9 mouse cellular contexts compared by ENCODE assay signal in genomic region chr2:122160680-122161079, GRCm38 (mm10). TPM values are rescaled to one million over a fixed set of nuclear protein-coding genes. Genes with fewer than 3 reads are reported as not detected.
A peak's percentile ranks its signal among the peaks of the same experiment; 100 is the strongest.
DNase-seq lines count a peak whose midpoint lies in the region; ATAC-seq lines count a peak whose summit lies in the region.
"Had no signal": no experiment of that assay in that cellular context is flagged by ENCODE, and none has a peak within 500 bp of the region (broad histone marks: within the 10 kb centered on the region; RNA-seq: fewer than 3 reads in every experiment).

Trim69 (plus strand) TSS chr2:122160700.

- no peaks in the 10 kb centered on the region for H3K9me3 ChIP-seq in heart, embryonic 12.5 days (replicated peaks)
- no peaks in the 10 kb centered on the region for H3K9me3 ChIP-seq in liver, embryonic 12.5 days (replicated peaks)
- H3K9me3 ChIP-seq in stomach, embryonic 15.5 days: no peaks in the 10 kb centered on the region
- H3K9me3 ChIP-seq: embryonic facial prominence, embryonic 15.5 days had no signal

- H3K4me1 ChIP-seq in heart, embryonic 12.5 days (replicated peaks): peaks cover 33% of the 10 kb centered on the region
- 0 out of 2 replicates have a peak, but pooled peaks cover 5% of the 10 kb centered on the region for H3K4me1 ChIP-seq in liver, embryonic 12.5 days
- peaks cover 6% of the 10 kb centered on the region; the same call in 1 of the 2 replicates for H3K4me1 ChIP-seq in stomach, embryonic 15.5 days

- peak; percentile 56 for ATAC-seq in CD4-positive, CD25-positive, alpha-beta regulatory T cell, adult 4 months
- ATAC-seq in heart, embryonic 12.5 days (ENCODE audit: insufficient number of reproducible peaks, low FRiP score): peak; percentile 41; the same call in 1 of the 2 replicates
- peak; percentile 57; the same call in 1 of the 2 replicates for ATAC-seq in liver, embryonic 12.5 days
- ATAC-seq in stomach, embryonic 15.5 days (ENCODE audit: insufficient read depth, low FRiP score, low read depth): peak; percentile 37; the same call in 1 of the 2 replicates

- WGBS in heart, embryonic 12.5 days: 43% methylated on average over 2 of the region's 2 CpGs
- WGBS in liver, embryonic 12.5 days (ENCODE audit: insufficient replicate concordance): 38% methylated on average over 2 of the region's 2 CpGs
- 39% methylated on average over 2 of the region's 2 CpGs for WGBS in stomach, embryonic 15.5 days

- H3K27me3 ChIP-seq in heart, embryonic 12.5 days (replicated peaks): no peaks in the 10 kb centered on the region
- H3K27me3 ChIP-seq in liver, embryonic 12.5 days (replicated peaks): no peaks in the 10 kb centered on the region
- H3K27me3 ChIP-seq in stomach, embryonic 15.5 days (replicated peaks): no peaks in the 10 kb centered on the region
- H3K27me3 ChIP-seq: embryonic facial prominence, embryonic 15.5 days had no signal

- H3K4me3 ChIP-seq in heart, embryonic 12.5 days: no peak within 1 kb of the TSS
- H3K4me3 ChIP-seq in liver, embryonic 12.5 days: no peak within 1 kb of the TSS
- no peak within 1 kb of the TSS for H3K4me3 ChIP-seq in stomach, embryonic 15.5 days (replicated peaks)
- H3K4me3 ChIP-seq: embryonic facial prominence, embryonic 15.5 days had no signal

- H3K36me3 ChIP-seq in heart, embryonic 12.5 days: no peaks in the 10 kb centered on the region
- H3K36me3 ChIP-seq in liver, embryonic 12.5 days: no peaks in the 10 kb centered on the region
- no peaks in the 10 kb centered on the region for H3K36me3 ChIP-seq in stomach, embryonic 15.5 days
- H3K36me3 ChIP-seq: embryonic facial prominence, embryonic 15.5 days had no signal

- peak within 1 kb of the TSS; percentile 13; the same call in 1 of the 2 replicates for H3K4me2 ChIP-seq in heart, embryonic 12.5 days
- no peak within 1 kb of the TSS for H3K4me2 ChIP-seq in liver, embryonic 12.5 days
- H3K4me2 ChIP-seq in stomach, embryonic 15.5 days: no peak within 1 kb of the TSS
- H3K4me2 ChIP-seq: embryonic facial prominence, embryonic 15.5 days had no signal

- H3K27ac ChIP-seq in heart, embryonic 12.5 days (ENCODE audit: poor library complexity, severe bottlenecking): peak within 1 kb of the TSS; percentile 76
- H3K27ac ChIP-seq in liver, embryonic 12.5 days: no peak within 1 kb of the TSS
- H3K27ac ChIP-seq in stomach, embryonic 15.5 days: 0 out of 2 replicates have a peak within 1 kb of the TSS, but pooled peaks have one; percentile 9

- H3K9ac ChIP-seq in heart, embryonic 12.5 days: no peak within 1 kb of the TSS
- H3K9ac ChIP-seq in liver, embryonic 12.5 days: no peak within 1 kb of the TSS
- no peak within 1 kb of the TSS for H3K9ac ChIP-seq in stomach, embryonic 15.5 days
- H3K9ac ChIP-seq: embryonic facial prominence, embryonic 15.5 days had no signal

- peak; percentile 87 for DNase-seq in brain, adult 2 months (ENCODE audit: low read depth, low spot score)
- peak; percentile 67 for DNase-seq in fibroblast of lung, adult 2 months (ENCODE audit: low read depth)
- peak; percentile 93 for DNase-seq in kidney, postnatal 10 days
- peak; percentile 79 for DNase-seq in neural tube, embryonic 10.5 days (ENCODE audit: extremely low spot score, low spot score)

RNA-seq across cellular contexts. Expression of gene Trim69, which starts in this region (rescaled TPM):
- under 1 TPM in 1 of 2 experiments, not detected in 1; 0.35 TPM for polyA plus RNA-seq in CD4-positive, CD25-positive, alpha-beta regulatory T cell, adult 4 months (2017; shearing (Covaris generic))
- polyA plus RNA-seq in heart, embryonic 12.5 days (2016; fragmentation: Nextera tagmentation; extraction: Ambion mirVana): 0.10 TPM in 1 of 2 replicates, not detected in the other
- 0.07 TPM in 1 of 2 replicates, not detected in the other for polyA plus RNA-seq in liver, embryonic 12.5 days (2016; fragmentation: Nextera tagmentation; extraction: Ambion mirVana)
- polyA plus RNA-seq in stomach, embryonic 15.5 days (2015; fragmentation: Nextera tagmentation; extraction: Ambion mirVana): not detected in 2 replicates
- polyA plus RNA-seq: embryonic facial prominence, embryonic 15.5 days had no signal

Comparison
In these comparisons a context has a peak if more than half of its experiments do, and no peak if none do; other contexts are left out.
1. Peak in ATAC-seq in CD4-positive, CD25-positive, alpha-beta regulatory T cell, adult 4 months; RNA of the gene not detected or under 1 TPM.
2. Peak in ATAC-seq, H3K27ac ChIP-seq and H3K4me2 ChIP-seq in heart, embryonic 12.5 days; RNA of the gene not detected or under 1 TPM.
3. Peak in ATAC-seq in liver, embryonic 12.5 days; RNA of the gene not detected or under 1 TPM.
4. Peak in ATAC-seq and H3K27ac ChIP-seq in stomach, embryonic 15.5 days; RNA of the gene not detected or under 1 TPM.